Mouse (Mus musculus): Measurements from ENCODE around the gene Lcn9.

DNA sequence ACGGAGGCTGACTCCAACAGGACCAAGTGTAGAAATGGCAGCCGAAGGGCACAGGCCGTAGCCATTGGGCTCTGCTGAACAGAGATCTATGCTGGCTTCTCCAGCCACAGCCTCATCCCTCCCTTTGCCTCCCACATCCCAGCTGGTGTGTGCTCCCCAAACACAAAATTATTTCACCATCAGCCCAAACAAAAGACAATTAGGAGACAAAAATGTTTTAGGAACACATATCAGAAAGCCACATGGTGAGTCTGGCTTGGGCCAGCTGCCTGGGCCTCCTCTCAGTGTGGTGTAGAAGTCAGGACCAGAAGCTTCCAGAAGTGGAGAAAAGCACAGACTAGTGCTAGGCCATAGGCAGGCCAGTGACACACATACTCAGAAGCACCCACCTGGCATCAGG, 21.1 kb downstream of the Lcn9 start:
- TF ChIP-seq POLR2A (IDR thresholded peaks at IDR 0.05; ENCODE audit: extremely low read depth, insufficient read depth, low read length) (no peak), CTCF (IDR thresholded peaks at IDR 0.05; ENCODE audit: extremely low read depth, insufficient read depth, low read length) (no peak)

Measured in cortical plate, adult 2 months (tissue).